Mouse (Mus musculus) lung, adult 18-20 months (tissue): ENCODE measurements around the gene Tob1.

ENCODE experiments used
- DNase-seq, 2 experiments: peaks; one replicate each; pipeline ENCODE4 v3.0.0; 2022; ENCODE audit warnings: mixed read lengths in 2 of 2

The Tob1 gene

DNA sequence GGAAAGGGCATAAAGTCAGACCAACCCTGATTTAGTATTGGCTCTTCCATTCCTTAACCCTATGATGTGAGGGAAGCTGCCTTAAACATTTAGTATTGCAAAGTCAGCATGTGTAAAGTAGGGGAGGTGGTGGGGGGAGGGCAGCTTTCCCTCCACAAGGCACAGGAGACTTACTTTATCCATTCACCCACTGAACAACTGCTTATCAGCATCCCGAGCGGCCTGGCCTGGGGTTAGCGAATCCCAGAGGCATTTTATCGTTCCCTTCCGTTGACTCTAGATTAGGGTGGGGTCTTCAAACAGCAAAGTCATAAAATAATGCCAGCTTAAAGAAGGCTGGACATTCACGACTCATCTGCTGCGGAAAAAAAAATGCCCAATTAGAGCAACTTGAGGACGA is 19.0 kb downstream of the Tob1 start:
- no peak for DNase-seq

DNA sequence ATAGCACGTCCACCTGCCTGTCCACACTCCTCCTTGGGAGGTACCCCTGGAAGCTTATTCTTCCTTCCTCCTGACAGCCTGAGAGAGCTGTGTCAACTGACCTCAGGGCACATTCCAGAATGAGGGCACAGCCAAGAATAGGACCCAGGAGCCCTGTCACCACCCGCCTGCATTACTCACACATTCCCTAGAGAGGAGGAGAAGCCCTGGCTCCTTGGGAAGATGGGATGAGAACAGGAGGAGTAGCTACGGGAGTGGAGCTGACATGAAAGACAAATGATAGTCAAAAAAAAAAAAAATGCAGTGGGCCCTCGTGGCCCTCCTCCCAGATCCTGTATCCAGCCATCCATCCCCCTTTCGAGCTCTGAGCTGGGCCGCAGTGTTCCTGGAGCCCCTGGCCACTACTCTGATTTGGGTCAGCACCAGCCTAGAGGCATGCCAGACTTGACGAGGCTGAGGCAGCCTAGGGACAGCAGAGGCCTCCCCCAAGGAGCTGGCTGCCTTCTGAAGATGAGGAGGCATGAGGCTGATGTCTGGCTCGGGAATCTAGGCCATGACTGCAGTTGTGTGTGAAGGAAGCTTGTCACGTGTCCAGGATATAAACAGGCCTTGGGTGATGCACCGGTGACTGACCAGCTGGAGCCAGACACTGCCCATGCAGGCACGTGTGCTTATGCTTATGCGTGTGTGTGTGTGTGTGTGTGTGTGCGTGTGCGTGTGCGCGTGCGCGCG is 20.7 kb downstream of the Tob1 start:
- DNase-seq = peak; percentile 48 to 65

DNA sequence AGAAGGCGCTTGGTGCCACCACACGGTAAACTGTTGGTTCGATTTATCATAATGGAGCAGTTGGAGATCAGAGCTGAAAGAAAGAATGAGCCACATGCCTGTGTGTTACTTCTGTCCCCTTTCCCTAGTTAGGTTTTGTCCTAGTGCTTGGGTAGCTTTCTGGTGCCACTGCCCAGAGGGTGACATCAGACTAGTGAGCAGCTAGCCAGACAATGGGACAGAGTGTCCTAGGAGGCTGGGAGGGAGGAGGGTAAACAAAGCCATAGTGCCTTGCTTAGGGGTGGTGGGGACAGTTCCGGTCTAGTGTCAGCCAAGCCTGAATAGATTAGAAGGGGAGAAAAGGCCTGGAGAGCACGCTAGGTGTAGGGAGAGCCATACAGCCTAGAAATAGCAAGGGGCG is 22.2 kb downstream of the Tob1 start:
- no peak for DNase-seq

DNA sequence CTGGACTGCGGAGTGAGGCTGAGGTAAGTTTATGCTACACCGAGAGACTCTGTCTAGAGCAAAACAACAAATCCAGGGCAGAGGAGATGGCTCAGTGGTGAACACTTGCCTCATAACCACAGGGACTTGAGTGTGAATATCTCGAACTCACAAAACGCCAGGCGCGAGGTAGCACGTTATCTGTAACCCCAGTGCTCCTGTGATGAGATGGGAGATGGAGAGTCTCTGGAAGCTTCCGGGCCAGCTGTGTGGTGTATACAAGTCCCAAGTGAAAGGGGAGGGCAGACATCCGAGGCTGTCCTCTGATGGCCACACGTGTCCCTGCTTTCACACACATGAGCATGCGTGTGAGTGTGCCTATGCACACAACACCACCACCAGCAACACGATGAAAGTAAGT is 23.1 kb downstream of the Tob1 start:
- no peak for DNase-seq

DNA sequence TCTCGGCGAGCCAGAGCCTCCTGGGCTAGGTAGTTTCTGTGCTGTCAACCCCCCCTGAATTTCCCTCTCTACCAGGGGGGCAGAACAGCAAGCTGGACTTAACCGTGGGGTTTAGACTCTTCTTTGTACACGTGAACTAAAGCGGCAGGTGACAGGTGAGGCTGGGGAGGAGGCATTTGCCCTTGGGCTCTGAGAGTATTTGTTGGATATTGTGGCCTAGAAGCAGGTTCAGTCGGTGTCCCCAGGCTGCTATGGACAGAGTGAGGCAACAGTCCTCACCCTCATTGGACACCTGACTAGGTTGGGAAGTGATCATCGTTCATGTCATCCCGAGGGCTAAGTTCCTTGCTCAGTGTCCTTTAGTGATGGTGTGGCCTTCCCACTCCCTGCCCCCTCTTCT is 23.6 kb downstream of the Tob1 start:
- no peak for DNase-seq

DNA sequence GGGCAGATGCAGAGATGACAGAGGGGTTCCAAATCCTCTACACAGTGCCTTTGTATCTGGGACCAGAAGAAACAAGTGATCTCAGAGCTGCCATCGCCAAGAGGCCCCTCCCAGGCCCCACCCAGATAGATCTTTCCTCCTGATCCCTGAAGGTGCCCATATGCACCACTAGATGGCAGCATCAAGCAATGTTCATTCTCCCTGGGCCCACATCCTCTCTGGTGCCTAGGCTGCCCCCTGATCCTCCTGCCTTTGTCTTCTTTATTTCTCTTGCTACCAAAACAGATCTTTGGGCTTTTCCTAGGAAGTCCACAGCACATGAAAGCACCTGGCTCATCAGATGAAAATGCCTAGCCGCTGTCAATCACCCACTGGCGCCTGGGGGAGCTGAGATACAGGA is 24.8 kb downstream of the Tob1 start:
- DNase-seq = peak; percentile 62 to 79

DNA sequence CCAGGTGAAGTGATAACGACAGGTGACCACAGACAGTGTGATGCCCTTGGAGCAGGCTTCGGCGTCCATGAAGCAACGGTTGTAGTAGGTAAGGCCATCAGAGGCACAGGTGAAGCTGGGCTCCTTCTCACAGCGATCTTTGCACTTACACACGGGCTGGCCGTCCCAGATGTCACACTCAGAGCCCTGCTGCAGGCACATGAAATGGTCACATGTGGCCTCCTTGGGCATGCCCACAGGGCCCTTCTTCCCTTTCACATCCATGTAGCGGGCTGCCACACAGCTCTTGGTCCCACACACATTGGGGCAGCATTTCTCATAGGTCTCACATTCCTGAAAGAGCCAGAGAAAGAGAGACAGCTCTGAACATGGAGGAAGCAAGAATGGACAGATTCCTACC is 27.5 kb downstream of the Tob1 start:
- DNase-seq = no peak

DNA sequence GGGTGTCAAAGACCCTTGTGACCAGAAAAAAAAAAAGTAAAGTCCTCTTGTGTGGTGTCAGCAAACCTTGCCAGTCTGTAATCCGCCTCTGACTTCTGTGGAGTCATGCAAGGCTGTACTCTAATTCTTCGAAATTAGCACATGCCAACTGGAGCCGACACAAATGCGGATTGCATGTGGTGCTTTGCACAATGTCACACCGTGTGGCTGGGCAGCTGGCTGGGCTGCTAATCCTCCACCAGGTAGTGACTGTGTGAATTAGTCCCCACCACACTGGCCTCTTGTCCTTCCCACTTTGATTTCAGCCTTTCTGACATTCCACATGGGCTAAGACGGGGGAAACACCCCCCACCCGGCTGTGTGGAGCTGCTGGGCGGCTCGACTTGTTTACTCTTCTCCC is 28.5 kb downstream of the Tob1 start:
- no peak for DNase-seq

DNA sequence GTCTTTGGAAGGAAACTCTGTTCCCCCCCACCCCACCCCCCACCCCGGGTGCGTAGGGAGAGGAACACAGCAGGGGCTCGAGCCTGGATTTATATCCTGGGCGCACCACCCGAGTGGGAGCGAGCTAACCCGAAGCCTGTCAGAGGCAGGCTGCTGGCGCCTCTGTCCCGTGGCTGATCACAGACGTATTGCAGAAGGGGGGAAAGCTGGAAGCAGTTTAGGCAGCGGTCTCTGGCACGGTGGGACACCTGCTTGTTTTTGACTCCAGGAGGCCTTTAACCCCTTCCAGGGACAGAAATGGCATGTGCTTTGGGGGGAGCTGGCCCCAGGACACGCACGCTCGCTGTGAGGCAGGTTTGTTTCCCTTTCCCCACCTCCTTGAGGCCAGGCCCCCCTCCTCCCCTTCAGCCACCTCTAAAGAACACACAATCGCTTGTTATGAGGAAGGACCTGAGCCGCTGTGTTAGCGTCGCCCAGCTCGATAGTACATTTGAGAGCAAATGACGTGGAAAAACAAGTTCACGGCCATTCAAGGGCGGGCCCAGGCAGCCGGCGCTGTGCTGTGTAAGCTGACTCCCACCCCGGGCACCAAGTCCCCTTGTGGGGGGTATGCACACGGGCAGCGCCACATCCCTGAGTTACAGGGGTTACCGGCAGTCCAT is 31.6 kb downstream of the Tob1 start:
- DNase-seq = peak in 1 of 2 experiments; percentile 46

DNA sequence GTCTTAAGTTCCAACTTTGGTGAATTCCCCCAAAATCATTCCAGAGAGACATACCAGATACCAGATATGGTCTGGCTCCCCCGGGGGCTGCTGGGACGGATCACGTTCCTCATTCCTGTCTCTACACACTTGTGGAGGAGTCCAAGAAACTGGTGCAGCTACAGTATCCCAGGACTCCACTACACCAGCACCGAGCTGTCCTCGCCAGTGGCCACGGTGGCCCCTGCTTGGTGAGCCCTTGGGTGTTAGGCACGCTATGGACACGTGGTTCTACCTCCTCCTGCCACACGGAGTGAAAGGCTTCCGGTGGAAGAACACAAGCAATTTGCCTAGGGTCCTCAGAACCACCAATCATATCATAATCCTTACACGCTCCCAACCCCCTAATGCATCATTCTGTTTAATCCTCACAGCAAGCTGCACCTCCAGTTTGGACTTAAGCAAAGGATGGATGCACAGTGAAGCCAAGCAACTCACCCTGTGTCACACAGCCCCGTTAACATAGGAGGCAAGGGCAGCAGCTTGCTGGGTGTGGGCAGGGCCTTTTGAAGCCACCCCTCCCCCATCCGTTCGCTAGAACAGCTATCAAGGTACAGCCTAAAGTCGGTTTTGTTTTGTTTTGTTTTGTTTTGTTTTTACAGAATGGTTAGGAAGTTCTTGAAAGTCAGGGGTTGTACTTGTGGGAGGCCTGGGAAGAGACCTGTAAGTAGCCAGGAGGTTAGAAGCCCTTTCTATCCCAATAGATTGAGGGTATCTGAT is 32.3 kb downstream of the Tob1 start:
- DNase-seq = no peak

DNA sequence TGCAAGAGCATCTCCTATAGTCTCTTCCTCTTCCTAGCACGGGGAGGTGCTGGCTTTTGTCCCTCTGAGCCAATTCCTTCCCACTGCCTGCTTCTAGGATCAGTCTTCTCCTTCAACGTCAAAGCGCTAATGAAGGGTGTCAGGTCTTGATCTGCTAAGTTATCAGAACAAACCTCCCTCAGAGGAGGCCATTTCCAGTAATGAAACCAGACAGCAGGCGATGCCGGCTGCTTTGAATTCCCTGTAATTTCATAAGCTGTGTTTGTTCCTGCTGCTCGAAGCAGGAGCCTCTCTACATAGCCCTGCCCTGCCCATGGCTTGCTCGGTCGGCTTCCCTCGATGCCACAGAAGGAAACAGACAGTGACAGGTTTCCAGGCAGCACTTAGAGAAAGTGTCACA is 33.1 kb downstream of the Tob1 start:
- no peak for DNase-seq

DNA sequence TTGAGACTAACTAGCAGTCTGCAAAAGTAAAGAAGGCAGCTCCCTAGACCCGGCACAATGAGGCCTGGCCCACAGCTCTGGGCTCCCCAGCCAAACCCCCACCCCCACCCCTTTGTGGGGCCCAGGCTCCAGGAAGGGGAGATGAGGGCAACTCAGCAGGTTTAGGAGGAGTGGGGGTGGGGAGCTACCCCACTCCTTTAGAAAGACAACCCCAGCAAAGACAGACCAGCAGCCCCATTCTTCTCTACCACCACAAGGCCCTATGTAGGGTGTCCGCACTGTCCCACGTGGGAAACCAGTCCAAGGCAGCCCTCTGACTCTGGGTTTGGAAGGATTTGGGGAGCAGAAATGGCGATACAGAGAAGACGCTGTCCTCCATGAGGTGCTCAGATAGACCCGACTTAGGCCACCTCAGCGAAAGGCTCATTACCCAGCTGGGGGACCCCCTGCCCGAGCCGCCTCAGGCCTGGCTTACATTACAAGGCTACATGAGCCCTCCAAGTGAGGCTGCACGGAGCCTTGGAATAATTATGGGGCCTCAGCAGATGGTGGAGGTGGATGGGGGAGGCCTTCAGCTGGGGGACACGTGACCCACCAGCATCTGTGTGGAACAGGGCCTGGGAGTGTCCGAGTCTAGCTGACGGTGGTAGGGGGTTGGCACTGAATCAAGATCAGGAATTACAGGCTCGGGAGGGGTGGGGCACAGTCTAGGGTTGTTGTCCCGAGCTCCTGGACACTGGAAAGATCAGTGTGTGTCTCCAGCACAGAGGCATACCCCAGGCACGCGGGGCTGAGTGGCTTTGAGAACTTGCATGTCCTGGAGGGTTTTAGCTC is 34.9 kb downstream of the Tob1 start, which contains the start of gene Wfikkn2:
Gene Wfikkn2 (minus strand): TSS at position 51 of the 834 bp plus-strand sequence.
- no peak for DNase-seq

DNA sequence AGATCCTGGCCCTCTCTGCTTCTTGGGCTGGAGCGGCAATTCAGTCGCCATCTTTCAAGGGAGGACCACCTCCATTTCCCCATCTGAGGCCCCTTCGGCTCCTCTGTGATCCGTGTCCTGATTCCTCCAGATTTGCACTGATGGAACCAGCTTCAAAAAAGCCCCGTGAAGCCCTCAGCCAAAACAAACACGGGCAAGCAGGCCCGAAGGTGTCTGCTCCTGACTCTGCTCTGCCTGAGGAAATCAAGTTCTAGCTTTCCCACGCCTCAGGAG is 35.5 kb downstream of the Tob1 start:
- no peak for DNase-seq

DNA sequence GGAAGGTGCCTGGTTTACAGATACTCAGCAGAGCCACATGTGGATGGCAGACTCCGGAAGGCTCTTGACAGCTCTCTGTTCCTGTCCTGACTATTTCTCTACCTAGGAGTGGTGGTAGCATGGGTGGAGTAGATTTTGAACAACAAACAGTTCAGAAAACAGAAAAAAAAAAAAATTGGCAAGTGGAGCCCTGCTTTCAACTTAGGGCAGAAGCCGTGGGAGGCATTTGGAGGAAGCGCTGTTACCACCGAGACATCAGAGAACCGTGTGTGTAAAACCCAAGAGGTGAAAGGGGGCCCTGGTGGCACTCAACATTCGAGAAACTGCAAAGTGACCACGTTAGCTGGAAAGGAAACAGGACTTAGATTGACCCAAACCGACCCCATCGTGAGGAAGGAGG is 41.9 kb downstream of the Tob1 start:
- DNase-seq = no peak

DNA sequence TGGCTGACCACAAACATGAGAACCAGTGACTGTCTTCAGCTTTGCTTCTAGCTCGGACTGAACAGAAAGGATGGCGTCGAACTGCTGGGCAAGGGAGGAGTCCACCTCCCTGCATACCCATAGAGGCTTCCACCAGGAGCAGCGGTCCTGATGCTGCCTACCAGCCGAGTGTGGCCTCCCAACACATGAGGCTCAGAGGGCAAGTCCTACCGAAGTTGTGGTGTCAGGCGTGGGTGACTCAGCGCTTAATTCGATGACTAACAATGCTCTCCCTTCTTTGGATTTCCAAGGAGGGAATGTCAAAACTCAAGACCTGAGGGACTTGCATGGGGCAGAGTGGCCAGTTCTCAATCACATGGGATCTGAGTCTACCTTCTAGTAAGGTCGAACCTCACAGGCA is 42.4 kb downstream of the Tob1 start:
- DNase-seq = no peak

DNA sequence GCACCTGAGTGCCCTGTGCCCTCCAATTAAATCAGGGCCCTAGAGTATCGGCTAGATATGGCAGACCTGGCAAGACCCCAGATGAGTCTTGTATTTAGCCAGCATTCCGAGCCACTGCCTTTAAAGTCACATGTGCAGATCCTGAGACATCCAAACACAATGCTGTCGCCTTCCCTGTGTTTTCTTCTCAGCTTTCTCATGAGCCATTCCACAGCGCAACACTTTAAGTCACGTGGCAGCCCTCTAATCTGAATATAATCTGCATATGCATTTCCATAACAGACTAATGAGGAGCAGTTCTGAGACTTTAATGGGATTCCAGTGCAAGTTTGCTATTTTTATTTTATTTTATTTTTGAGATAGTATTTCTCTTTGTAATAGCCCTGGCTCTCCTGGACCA is 44.5 kb downstream of the Tob1 start:
- DNase-seq = no peak

DNA sequence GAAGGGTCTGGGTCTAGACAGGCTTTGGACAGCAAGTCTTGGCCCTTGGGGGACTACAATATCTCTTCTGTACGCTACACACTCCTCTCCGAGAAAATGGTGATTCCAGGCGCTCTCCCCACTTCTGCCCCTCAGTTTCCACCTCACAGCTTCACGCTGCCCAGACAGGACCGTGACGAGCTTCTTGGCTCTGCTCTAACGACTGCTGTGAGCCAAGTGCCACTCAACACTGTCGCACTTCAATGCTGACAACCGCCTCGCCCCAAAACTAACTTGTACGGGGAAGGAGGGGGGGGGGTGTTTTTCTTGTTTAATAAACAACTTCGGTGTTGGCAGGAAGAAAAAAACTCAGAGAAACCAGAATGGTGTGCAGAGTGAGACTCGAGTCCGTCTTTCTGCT is 46.7 kb downstream of the Tob1 start:
- peak in 1 of 2 experiments; percentile 38 for DNase-seq

DNA sequence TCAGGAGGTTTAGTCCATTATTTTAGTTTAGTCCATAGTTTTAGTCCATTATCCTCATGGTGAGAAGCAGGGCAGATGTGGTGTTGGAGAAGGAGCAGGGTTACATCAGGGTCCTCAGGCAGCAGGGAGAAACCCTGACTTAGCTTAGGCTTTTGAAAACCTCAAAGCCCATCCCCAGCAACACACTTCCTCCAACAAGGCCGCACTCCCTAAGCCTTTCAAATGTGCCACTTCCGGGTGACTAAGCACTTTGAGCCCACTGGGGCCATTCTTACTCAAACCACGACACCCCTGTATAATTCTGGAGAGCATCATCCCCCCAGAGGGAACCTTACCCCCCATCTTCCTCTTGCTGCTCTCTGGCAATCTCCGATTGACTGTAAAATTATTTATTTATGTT is 48.6 kb downstream of the Tob1 start:
- DNase-seq = no peak

DNA sequence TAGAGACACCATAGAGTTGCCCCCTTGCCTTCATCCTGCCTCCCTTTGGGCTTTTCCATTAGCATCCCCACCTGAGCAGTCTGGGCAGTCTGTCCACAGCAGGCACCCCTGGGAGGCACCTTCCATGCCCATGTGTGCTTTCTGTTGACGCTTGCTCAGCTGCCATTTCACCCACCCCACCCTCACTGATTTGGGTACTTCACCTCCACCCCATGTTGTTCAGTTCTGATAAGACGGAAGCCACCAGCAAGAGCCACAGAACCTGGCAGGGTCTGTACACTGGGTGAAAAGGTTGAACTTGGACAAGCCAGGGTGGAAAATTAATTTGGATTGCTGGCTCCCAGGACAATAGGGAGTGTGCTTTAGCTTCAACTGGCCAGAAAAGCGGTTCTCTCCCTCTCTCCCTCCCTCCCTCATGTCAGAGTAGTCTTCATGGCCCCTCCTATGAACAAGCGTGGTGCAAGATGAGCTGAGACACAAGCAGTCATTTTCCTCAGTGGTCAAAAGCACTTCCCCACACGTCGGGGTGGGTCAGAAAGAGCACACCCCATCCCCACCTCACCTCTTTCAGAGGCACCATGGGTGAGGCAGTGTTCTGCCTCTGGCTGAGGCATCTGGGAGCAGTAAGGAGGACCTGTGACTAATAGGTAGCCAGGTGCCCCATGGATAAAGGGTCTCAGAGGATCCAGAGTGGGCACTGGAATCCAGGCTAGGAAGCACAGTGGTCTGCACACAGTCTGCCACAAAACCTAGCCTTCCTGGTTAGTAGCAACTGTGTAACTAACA is 50.5 kb downstream of the Tob1 start:
- DNase-seq = no peak
